Mouse (Mus musculus): ENCODE measurements around the gene Acly.
A peak's percentile ranks its signal among the peaks of the same experiment; 100 is the strongest.

Gene Acly

DNA sequence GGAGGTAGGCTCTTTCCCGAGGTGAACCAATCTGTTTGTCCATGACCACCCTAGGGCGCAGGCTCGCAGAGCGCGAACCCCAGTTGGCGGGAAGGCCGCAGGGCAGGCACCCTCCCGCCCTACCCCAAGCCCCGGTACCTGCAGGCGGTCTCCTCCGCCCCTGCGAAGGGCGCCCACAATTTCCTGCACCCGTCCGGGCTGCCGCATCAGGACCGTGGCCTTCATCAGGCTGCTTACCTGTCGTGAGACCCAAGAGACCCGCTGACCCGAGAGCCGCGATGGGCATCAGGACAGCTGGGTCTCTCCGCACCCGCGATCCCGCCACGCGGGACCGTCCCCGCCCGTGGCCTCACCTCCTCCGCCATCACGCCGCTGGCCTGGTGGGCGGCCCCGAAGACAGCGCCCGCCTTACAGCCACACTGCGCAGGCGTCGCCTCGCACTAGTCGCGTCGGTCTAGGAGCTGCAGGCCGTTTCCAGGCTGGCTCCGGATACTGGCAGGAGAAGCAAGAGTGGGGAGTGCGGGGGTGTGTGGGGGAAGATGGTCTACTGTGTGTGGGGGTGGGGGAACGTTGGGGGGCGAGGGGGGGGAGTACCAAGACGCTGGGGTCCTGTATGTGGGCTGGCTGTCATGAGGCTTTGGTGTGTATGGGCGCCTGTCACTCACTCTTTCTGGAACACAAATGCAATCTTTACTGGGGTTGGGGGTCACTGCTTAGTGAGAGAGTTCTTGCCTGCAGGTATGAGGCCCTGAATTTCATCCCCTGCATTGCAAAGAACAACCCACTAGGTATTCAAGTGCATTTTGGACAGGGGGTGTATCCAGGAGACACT, 86.9 kb downstream of the Acly start:
- DNase-seq (ENCODE audit: low spot score in 2 of 2): peak; percentile 68 to 86

DNA sequence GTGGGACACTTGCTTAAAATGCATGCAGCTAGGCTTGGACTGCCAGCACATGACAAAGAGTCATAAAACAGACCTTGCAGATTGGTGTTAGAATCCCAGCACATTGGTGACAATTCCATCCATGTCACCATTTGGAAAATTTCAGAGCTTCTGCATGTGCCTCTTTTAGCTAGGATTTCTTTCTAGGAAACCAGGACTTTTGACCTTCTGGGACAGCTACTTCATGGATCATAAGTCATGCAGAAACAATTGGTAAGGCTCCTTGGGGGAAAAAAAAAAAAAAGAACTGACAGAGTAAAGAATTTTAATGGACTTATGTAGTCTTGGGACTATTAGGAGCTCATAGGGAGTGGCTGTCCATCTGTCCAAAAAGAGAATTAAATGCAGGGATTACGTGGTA, 89.9 kb downstream of the Acly start:
- DNase-seq (ENCODE audit: low spot score in 2 of 2): no peak

DNA sequence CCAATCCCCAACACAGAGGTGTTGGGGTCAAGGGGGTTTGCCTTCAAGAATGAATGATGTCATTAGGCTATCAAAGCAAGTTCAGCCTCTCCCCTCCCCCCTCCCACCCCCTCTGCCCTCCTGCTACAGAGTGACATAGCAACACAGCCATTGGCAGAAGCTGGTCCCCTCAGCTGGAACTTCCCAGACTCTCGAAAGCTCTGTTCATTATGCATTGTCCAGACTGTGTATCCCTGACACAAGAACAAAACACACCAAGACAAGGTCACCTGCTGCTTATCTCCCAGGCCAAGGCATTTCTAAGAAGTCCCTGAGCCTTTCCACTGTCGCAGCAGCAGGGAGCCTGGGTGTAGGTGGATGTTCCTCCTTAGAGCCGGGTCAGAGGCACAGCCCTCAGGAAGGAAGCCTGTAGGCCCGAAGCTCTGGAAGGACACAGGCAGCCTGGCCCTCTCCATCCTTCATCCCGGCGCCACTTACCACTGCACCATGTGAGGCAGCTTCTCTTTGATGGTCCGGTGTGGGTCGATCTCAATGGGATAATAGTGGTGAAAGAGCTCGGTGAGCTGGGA, 92.0 kb downstream of the Acly start:
- DNase-seq (ENCODE audit: low spot score in 2 of 2): no peak

DNA sequence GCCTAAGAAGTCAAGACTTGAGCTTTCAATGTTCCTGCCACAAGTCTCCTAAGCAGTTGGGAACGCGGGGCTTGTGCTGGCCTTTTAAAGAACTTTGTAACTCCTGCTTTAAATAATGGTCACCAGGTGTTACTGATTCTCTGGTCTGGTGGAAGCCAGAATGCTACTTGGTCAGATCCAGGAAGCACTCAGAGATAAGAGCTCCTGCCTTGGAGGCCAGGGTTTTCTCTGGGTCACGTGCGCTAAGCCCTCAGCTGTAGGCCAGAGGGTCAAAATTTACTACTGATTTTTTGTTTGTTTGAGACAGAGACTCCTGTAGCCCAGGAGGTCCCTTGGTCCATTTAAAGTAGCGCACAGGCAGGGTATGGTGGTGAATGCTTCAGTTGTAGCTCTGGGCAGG, 95.8 kb downstream of the Acly start:
- no peak for DNase-seq (ENCODE audit: low spot score in 2 of 2)

DNA sequence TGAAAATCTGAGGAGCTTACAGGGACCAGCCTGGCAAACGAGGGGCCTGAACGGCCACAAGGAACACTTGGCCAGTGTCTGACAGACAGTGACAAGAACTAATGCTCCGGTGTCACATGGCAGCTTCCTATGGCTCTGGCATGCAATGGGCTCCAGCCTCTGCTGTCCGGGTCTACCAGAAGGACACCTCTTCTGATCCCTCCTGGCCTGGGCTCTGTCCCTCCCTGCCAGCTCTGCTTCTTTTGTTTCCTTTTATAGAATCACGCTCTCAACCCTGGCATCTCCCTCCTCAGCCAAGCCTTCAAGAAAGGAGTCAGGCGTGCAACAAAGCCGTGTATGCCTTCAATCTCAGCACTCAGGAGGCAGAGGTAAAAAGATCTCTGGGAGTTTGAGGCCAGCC, 97.7 kb downstream of the Acly start:
- no peak for DNase-seq (ENCODE audit: low spot score in 2 of 2)

- no peak for DNase-seq (ENCODE audit: low spot score in 2 of 2)
These were observed 99.1 kb downstream of the Acly start for GRCm38 (mm10) chr11:100428612-100429199.

DNA sequence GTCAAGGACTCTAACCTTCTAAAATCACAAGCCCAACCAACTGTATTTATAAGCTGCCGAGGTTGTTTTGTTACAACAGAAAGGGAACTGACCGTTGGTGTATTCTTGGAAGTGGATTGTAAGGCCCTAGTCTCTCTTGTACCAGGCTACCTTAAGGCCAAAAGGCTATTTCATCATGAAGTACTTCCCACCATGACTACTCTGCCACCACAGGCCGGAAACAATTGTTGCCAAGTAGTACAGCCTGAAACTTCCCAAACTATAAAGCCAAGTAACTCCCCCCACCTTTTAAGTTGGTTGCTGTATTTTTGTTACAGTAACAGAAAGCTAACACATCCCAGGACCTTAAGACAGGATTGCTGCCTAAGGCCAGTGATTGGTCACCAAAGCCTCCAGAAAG, 101.0 kb downstream of the Acly start:
- DNase-seq (ENCODE audit: low spot score in 2 of 2): no peak
